Mouse (Mus musculus): Measurements from ENCODE around the gene Klhl10.

Gene Klhl10

GRCm38 (mm10) chr11:100441797-100442196, at the start of gene Klhl10, which contains the start of gene Nt5c3b:
TSS of gene Klhl10 (plus strand) at chr11:100441917.
TSS of gene Nt5c3b (minus strand) at chr11:100441808.
- no peak for DNase-seq

GRCm38 (mm10) chr11:100392958-100393357, 48.8 kb upstream of the Klhl10 start:
- peak; percentile 35 to 50 for DNase-seq

DNA sequence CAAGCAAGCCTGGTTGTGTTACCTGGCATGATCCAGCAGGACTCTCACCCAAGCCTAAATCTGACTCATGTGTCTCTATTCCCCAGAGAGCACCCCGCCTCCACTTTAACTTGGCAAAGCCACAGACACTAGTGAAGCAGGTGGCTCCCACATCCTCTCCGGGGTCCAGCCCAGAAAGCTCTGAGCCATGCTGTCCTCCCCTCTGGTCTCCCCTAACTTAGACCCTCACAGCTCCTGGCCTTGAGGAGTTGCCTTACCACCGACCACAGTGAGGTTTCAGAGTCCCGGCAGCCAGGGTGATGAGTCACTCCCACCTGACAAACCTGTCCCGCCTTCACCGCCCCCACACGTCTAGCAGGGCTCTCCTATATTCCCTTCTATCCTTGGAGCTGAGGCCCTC, 48.0 kb upstream of the Klhl10 start:
- peak; percentile 52 to 67 for DNase-seq

- no peak for DNase-seq
These were observed 47.2 kb upstream of the Klhl10 start for GRCm38 (mm10) chr11:100394353-100395074.

- DNase-seq: peak; percentile 82 to 88
These were observed 46.5 kb upstream of the Klhl10 start for GRCm38 (mm10) chr11:100395200-100395599.

DNA sequence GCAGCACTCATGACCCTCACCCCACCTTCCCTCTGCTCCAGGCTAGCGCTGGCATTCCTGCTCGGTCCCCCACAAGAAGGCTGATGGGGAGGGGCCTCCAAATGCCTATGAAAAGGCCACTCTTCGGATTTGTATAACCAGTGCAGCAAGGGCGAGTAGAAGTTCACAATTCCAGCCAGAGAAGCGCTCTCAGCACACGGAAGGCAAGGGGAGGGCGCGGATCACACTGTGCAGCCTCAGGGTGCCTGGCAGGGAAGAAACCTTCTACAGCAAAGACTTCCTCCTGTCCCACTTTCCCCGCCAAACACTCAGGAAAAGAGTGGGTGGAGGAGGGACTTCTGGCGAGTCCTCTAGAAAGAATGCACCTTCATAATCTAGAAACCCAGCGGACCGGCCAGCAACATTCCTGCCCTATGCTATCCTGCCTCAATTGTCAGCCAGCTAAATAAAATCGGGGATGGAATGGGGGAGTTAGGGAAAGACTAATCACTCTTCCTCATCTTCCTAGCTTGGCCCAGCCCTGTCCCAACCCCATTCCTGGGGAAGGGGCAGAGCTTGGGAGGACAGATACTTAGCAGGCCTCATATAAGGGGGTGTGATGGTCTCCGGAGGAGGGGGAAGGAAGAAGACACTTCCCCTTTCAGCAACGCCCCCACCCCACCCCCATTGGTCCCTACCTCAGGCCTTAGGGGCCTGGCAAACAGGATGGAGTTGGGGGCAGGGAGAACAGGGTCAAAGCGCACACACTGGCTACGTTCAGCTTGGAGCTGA, 45.7 kb upstream of the Klhl10 start:
- peak; percentile 77 to 82 for DNase-seq

DNA sequence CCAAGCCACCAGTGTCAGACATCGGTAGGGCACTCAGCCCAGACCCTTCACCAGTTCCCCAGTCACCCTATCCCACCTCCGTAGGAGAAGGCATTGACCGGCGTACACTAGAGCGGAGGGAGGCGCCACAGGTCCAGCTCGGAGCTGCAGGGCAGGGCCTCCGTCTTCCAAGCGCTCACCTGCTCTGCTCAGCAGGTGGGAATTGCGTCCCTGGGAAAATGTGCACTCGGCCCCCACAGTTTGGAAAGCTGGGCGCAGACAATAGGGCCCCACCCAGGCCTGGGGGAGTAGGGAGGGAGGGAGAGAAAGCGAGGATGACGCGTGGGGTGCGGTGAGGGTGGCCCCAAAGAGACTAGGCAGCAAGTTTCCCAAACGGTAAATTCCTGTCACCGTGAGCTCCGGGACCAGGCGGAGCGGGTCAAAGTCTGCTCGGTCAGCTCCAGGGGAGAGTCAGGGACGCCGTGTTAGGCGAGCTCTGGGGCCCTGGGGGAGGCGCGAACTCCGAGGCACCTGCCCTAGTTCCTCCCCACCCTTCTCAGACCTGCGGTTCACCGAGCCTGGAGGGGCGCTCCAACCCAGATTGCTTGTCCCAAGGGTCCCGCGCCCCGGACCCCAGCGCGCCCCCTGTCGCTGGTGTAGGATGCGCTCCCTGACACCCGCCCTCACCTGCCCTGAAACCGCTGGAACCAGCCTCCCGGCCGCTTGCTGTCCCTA, 44.7 kb upstream of the Klhl10 start:
- DNase-seq: peak; percentile 77 to 78

DNA sequence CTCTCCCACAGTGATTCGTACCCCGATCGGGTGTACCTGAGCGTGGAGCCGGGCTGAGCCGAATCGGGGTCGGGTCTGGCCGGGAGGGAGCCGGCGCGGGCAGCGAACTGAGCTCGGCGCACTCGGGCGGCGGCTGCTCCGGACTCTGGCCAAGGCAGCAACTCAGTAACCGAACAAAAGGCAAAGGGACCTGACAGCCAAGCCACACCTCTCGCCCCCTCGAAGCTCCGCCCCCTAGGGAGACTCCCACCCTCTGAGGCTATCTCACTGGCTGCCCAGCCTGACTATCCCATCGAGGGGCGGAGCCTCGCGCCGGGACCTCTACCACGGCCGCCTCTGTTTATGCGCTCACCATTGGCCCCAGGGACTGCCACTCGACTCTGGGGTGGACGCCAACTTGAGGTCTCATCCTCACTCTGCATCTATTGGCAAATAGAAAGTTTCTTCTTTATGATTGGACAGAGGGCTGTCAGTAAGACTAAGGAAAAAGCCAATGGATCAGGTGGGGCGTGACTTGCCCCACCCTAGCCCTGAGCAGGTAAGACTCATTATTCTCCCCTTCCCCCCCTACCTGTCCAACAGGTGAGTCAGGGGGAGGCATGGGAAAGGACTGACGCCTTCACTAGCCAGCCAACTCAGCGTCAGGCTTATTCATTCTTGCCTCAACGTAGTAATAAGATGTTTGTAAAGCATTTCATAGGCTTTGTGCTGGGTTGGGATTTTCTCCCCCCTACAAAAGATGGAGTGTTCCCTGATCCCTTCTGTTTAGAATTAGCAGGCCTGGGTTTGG, 43.9 kb upstream of the Klhl10 start, which contains the start of gene Jup:
Jup (minus strand) TSS at position 164 of the 790 bp plus-strand sequence.
- DNase-seq: peak; percentile 100

- peak in 1 of 2 experiments; percentile 15 for DNase-seq
These were observed 43.2 kb upstream of the Klhl10 start for GRCm38 (mm10) chr11:100398517-100398916.

DNA sequence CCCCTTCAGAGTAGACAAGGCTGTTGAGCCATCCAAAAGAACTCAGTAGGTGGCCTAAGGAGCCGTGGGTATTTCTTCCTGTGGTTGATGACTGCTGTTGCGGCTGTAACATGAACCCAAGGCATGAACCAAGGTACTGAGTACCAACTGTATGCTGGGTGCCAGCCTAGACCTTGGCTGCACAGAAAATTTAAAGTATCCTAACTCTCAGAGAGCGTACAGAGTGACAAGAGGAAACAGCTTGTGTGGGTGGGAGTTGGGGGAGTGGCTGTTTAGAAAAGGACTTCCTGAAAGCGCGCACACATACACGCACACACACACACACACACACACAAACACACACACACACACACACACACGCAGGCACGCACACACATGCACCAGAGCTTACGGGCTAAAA, 42.4 kb upstream of the Klhl10 start:
- no peak for DNase-seq

GRCm38 (mm10) chr11:100399727-100400538, 41.8 kb upstream of the Klhl10 start:
- peak in 1 of 2 experiments; percentile 35 for DNase-seq

DNA sequence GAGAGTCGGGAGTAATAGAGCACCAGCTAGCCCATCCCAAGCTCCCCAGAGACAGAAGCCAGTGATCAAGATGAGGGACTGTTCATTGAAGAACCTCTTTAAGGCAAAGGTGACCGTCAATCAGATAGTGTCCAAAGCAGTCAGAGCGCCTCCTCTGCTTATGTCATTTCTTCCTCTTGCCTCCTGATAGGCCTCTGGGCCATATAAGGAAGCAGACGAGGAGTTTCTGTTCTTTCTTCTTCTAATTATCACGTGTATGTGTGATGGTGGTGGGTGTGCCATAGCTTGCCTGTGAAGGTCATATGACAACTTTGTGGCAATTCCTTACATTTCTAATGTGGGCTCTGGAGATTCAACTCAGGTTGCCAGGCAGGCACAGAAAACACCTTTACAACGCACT, 40.9 kb upstream of the Klhl10 start:
- DNase-seq: no peak

- no peak for DNase-seq
These were observed 39.5 kb upstream of the Klhl10 start for GRCm38 (mm10) chr11:100402240-100402639.

GRCm38 (mm10) chr11:100402682-100403081, 39.0 kb upstream of the Klhl10 start:
- DNase-seq: no peak

- DNase-seq: no peak
These were observed 38.1 kb upstream of the Klhl10 start for GRCm38 (mm10) chr11:100403445-100404134.

- no peak for DNase-seq
These were observed 37.2 kb upstream of the Klhl10 start for GRCm38 (mm10) chr11:100404456-100405074.

GRCm38 (mm10) chr11:100406273-100406672, 35.4 kb upstream of the Klhl10 start:
- DNase-seq: peak; percentile 56 to 66

DNA sequence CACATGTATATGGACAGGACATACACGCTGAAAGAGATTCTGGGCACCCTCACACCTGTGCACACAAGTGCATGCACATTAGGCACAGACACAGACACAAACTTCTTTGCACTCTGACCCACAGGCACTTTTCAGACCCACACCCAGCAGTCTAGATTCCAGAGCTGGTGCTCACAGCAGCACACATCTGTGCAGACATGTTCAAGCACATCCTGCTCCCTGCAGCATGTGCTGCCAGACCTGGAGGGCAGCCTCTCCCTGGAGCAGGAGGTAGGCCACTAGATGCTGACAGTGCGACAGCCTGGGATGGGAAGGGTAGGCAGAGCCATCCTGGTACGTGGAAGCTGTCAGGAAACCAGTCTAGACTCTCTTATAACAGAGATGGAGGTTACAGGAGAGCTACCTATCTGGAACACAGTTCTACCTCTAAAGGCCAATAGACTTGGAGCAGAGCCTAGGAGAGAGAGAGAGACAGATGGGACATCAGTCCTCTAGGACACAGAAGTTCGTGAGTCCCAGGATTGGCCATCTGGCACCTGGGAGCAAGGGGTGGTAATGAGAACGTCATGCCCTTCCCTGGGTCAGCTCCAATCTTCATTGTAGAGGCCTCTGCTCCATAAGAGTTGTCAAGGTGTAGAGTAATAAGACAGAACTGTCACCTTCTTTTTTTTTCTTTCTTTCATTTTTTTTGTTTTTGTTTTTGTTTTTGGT, 34.6 kb upstream of the Klhl10 start:
- peak; percentile 88 to 96 for DNase-seq

- peak; percentile 83 to 87 for DNase-seq
These were observed 33.5 kb upstream of the Klhl10 start for GRCm38 (mm10) chr11:100408076-100408834.
